Mouse (Mus musculus) liver, postnatal 0 days (tissue): Measurements from ENCODE around the gene Mrpl55.

Experiments used
- CTCF ChIP-seq: sonication (generic); IDR thresholded peaks from 2 replicates; pipeline ENCODE4 v1.5.1; 2016; ENCODE audit warnings: antibody characterized with exemption, low read depth
- EP300 ChIP-seq: IDR thresholded peaks from 2 replicates; pipeline ENCODE4 v1.6.1; 2016; ENCODE audit warnings: antibody characterized with exemption, low read depth, mild to moderate bottlenecking

- TF ChIP-seq CTCF (no peak), EP300 (no peak)
Observed at GRCm38 (mm10) chr11:59248101-59248500, 45.8 kb downstream of the Mrpl55 start.
